Comparison of ENCODE assay signal across 15 mouse cellular contexts in genomic region chr2:116051906-116052614, GRCm38 (mm10). TPM values are rescaled to one million over a fixed set of nuclear protein-coding genes. Genes with fewer than 3 reads are reported as not detected.
DNase-seq lines count a peak whose midpoint lies in the region; ATAC-seq and TF ChIP-seq lines count a peak whose summit lies in the region.
"Had no signal": no experiment of that assay in that cellular context is flagged by ENCODE, and none has a peak within 500 bp of the region (broad histone marks: within the 10 kb centered on the region; RNA-seq: fewer than 3 reads in every experiment).

No protein-coding gene starts in this region.

- H3K9ac ChIP-seq in heart, adult 2 months (ENCODE audit: low read depth, low read length): no peak overlapping the region
- H3K9ac ChIP-seq in kidney, postnatal 0 days (ENCODE audit: low read depth, low read length): no peak overlapping the region; the same call in 1 of the 2 replicates
- H3K9ac ChIP-seq in hindbrain, embryonic 15.5 days: peak overlapping the region; percentile 25; the same call in 1 of the 2 replicates
- H3K9ac ChIP-seq in stomach, embryonic 15.5 days: no peak overlapping the region
- no peak overlapping the region for H3K9ac ChIP-seq in liver, embryonic 11.5 days (ENCODE audit: low read depth, low read length)

- intact Hi-C loops in heart, adult 2 months (cut with DNase I): no loop called here

- no peak overlapping the region for H3K4me3 ChIP-seq in heart, adult 2 months
- no peak overlapping the region for H3K4me3 ChIP-seq in kidney, postnatal 0 days (replicated peaks; ENCODE audit: low read depth, low read length)
- peak overlapping the region; percentile 19 for H3K4me3 ChIP-seq in hindbrain, embryonic 15.5 days
- H3K4me3 ChIP-seq in stomach, embryonic 15.5 days (replicated peaks): no peak overlapping the region
- H3K4me3 ChIP-seq in liver, embryonic 11.5 days (ENCODE audit: low read depth, low read length): no peak overlapping the region
- H3K4me3 ChIP-seq in layer of hippocampus, adult 2 months: no peak overlapping the region

- TF ChIP-seq EP300 in heart, adult 2 months (IDR thresholded peaks at IDR 0.05; ENCODE audit: insufficient read depth, low read depth, low read length): no peak

- H3K36me3 ChIP-seq in heart, adult 2 months (ENCODE audit: control insufficient read depth, insufficient read depth, low read length): peaks cover 34% of the 10 kb centered on the region
- H3K36me3 ChIP-seq in kidney, postnatal 0 days (ENCODE audit: insufficient read depth, low read length): 0 out of 2 replicates have a peak, but pooled peaks cover 2% of the 10 kb centered on the region
- no peaks in the 10 kb centered on the region for H3K36me3 ChIP-seq in hindbrain, embryonic 15.5 days
- H3K36me3 ChIP-seq in stomach, embryonic 15.5 days: no peaks in the 10 kb centered on the region
- no peaks in the 10 kb centered on the region for H3K36me3 ChIP-seq in liver, embryonic 11.5 days (ENCODE audit: control insufficient read depth, insufficient read depth, low read length)

- peak overlapping the region; percentile 70 for H3K27ac ChIP-seq in heart, adult 2 months
- H3K27ac ChIP-seq in kidney, postnatal 0 days: peak overlapping the region; percentile 54
- peak overlapping the region; percentile 67 for H3K27ac ChIP-seq in hindbrain, embryonic 15.5 days (replicated peaks)
- H3K27ac ChIP-seq in stomach, embryonic 15.5 days: 0 out of 2 replicates have a peak overlapping the region, but pooled peaks have one; percentile 3
- H3K27ac ChIP-seq in liver, embryonic 11.5 days (ENCODE audit: low read depth, low read length): no peak overlapping the region
- H3K27ac ChIP-seq in layer of hippocampus, adult 2 months: no peak overlapping the region
- H3K27ac ChIP-seq: macrophage had no signal

- H3K4me2 ChIP-seq in kidney, postnatal 0 days (ENCODE audit: low read length): peak overlapping the region; percentile 42
- H3K4me2 ChIP-seq in hindbrain, embryonic 15.5 days: peak overlapping the region; percentile 51
- peak overlapping the region; percentile 11; the same call in 1 of the 2 replicates for H3K4me2 ChIP-seq in stomach, embryonic 15.5 days
- H3K4me2 ChIP-seq in liver, embryonic 11.5 days: no peak overlapping the region

- TF ChIP-seq CTCF in heart, adult 2 months (IDR thresholded peaks at IDR 0.05): no peak
- no peak for TF ChIP-seq CTCF in kidney, postnatal 0 days (IDR thresholded peaks at IDR 0.05; ENCODE audit: low read depth)
- no peak for TF ChIP-seq CTCF in layer of hippocampus, adult 2 months (conservative IDR thresholded peaks at IDR 0.05)

- TF ChIP-seq POLR2A in heart, adult 2 months (IDR thresholded peaks at IDR 0.05; ENCODE audit: insufficient read depth, low read depth, low read length): no peak

- H3K9me3 ChIP-seq in kidney, postnatal 0 days (replicated peaks; ENCODE audit: low read length): no peaks in the 10 kb centered on the region
- H3K9me3 ChIP-seq in hindbrain, embryonic 15.5 days: no peaks in the 10 kb centered on the region
- no peaks in the 10 kb centered on the region for H3K9me3 ChIP-seq in stomach, embryonic 15.5 days
- no peaks in the 10 kb centered on the region for H3K9me3 ChIP-seq in liver, embryonic 11.5 days (ENCODE audit: control insufficient read depth, low read length)

- DNase-seq in heart, adult 2 months: no peak
- DNase-seq in heart, adult 9 months (ENCODE audit: low spot score in 2 of 2): no peak
- DNase-seq in kidney, postnatal 0 days (ENCODE audit: low spot score): peak; percentile 47
- DNase-seq in kidney, adult 8-10 months: no peak
- DNase-seq in liver, embryonic 11.5 days (ENCODE audit: low spot score): no peak
- DNase-seq in layer of hippocampus, adult 2 months (ENCODE audit: low spot score in 2 of 2): no peak
- DNase-seq: adrenal gland, postnatal 25 days; cerebellum, adult 8-10 months; layer of hippocampus, postnatal 36 days; thymus, postnatal 25 days had no signal

- WGBS in heart, adult 2 months: 50% methylated on average over 9 of the region's 9 CpGs
- WGBS in kidney, postnatal 0 days: 47% methylated on average over 9 of the region's 9 CpGs
- whole genome bisulfite sequencing in hindbrain, embryonic 15.5 days: 18% methylated on average over 9 of the region's 9 CpGs
- WGBS in stomach, embryonic 15.5 days: 54% methylated on average over 9 of the region's 9 CpGs
- 81% methylated on average over 9 of the region's 9 CpGs for WGBS in liver, embryonic 11.5 days

- no peak for ATAC-seq in kidney, postnatal 0 days (replicated peaks; ENCODE audit: low FRiP score, low read depth)
- ATAC-seq in hindbrain, embryonic 15.5 days (ENCODE audit: low FRiP score, low read depth): no peak
- no peak for ATAC-seq in stomach, embryonic 15.5 days (ENCODE audit: insufficient read depth, low FRiP score, low read depth)
- ATAC-seq in liver, embryonic 11.5 days (replicated peaks; ENCODE audit: low FRiP score): no peak
- ATAC-seq: Patski had no signal

- H3K4me1 ChIP-seq in heart, adult 2 months (ENCODE audit: control insufficient read depth, insufficient read depth, low read length): peaks cover 10% of the 10 kb centered on the region
- H3K4me1 ChIP-seq in kidney, postnatal 0 days (replicated peaks; ENCODE audit: insufficient read depth, low read length): peaks cover 17% of the 10 kb centered on the region; the same call in 1 of the 2 replicates
- H3K4me1 ChIP-seq in hindbrain, embryonic 15.5 days (replicated peaks): peaks cover 25% of the 10 kb centered on the region
- 0 out of 2 replicates have a peak, but pooled peaks cover 15% of the 10 kb centered on the region for H3K4me1 ChIP-seq in stomach, embryonic 15.5 days
- H3K4me1 ChIP-seq in liver, embryonic 11.5 days (replicated peaks; ENCODE audit: control insufficient read depth, insufficient read depth, low read length): no peaks in the 10 kb centered on the region

- peaks cover 3% of the 10 kb centered on the region; the same call in 1 of the 2 replicates for H3K79me2 ChIP-seq in heart, adult 2 months (replicated peaks; ENCODE audit: control insufficient read depth, insufficient read depth, low read length)

- H3K27me3 ChIP-seq in heart, adult 2 months (ENCODE audit: control insufficient read depth, insufficient read depth, low read length): no peaks in the 10 kb centered on the region
- no peaks in the 10 kb centered on the region for H3K27me3 ChIP-seq in kidney, postnatal 0 days (ENCODE audit: insufficient read depth, low read length)
- no peaks in the 10 kb centered on the region for H3K27me3 ChIP-seq in hindbrain, embryonic 15.5 days
- no peaks in the 10 kb centered on the region for H3K27me3 ChIP-seq in stomach, embryonic 15.5 days (replicated peaks)
- H3K27me3 ChIP-seq in liver, embryonic 11.5 days (replicated peaks; ENCODE audit: control insufficient read depth, insufficient read depth, low read length): no peaks in the 10 kb centered on the region
- H3K27me3 ChIP-seq: Patski had no signal

RNA-seq across cellular contexts. Expression of gene Meis2, which starts 13.6 kb away (rescaled TPM):
- 10 to 100 TPM; 24.9 to 30.4 TPM for total RNA-seq in heart, adult 2 months (2021)
- 16.9 and 22.4 TPM in 2 replicates for polyA plus RNA-seq in heart, adult 2 months (2012; rRNA removed)
- polyA plus RNA-seq in kidney, postnatal 0 days (2015; fragmentation: Nextera tagmentation; extraction: Ambion mirVana): 52.8 and 60.4 TPM in 2 replicates
- 139 and 140 TPM in 2 replicates for polyA plus RNA-seq in hindbrain, embryonic 15.5 days (2015; fragmentation: Nextera tagmentation; extraction: Ambion mirVana)
- polyA plus RNA-seq in stomach, embryonic 15.5 days (2015; fragmentation: Nextera tagmentation; extraction: Ambion mirVana): 53.0 and 57.8 TPM in 2 replicates
- polyA plus RNA-seq in liver, embryonic 11.5 days (2014; fragmentation: Nextera tagmentation; extraction: Ambion mirVana): 18.0 and 20.0 TPM in 2 replicates
- 10 to 100 TPM; 43.2 to 45.9 TPM for total RNA-seq in layer of hippocampus, adult 2 months (2021)
- total RNA-seq: neutrophil, adult 5-6 weeks had no signal
- polyA plus RNA-seq: macrophage had no signal

Comparison
In these comparisons a context has a peak if more than half of its experiments do, and no peak if none do; other contexts are left out.
1. H3K27ac ChIP-seq: peak in heart, adult 2 months (single experiment), kidney, postnatal 0 days (single experiment), hindbrain, embryonic 15.5 days (single experiment) and stomach, embryonic 15.5 days (single experiment); none in liver, embryonic 11.5 days (single experiment) and layer of hippocampus, adult 2 months (single experiment).